Mouse (Mus musculus) forebrain, embryonic 12.5 days (tissue): Measurements from ENCODE around the gene Fzd10. TPM values are rescaled to one million over a fixed set of nuclear protein-coding genes. Genes with fewer than 3 reads are reported as not detected.

Experiments
- ATAC-seq: fragments of 200-750 bp; cut with Nextera tagmentation; 2 replicates; pipeline ENCODE4 v1.8.0; 2017; ENCODE audit warnings: moderate TSS enrichment; ENCODE audit not compliant: low FRiP score
- H3K27ac ChIP-seq: fragments of 300-500 bp; sonication (generic); 2 replicates; pipeline ENCODE4 v1.5.1; 2016; ENCODE audit warnings: mild to moderate bottlenecking
- H3K27me3 ChIP-seq: fragments of 300-500 bp; sonication (generic); 2 replicates; pipeline ENCODE4 v1.6.1; 2016; ENCODE audit warnings: mild to moderate bottlenecking
- H3K36me3 ChIP-seq: fragments of 300-500 bp; sonication (generic); replicated peaks from 2 replicates; pipeline ENCODE4 v1.6.1; 2016; ENCODE audit warnings: mild to moderate bottlenecking
- H3K4me1 ChIP-seq: fragments of 300-500 bp; sonication (generic); 2 replicates; pipeline ENCODE4 v1.6.1; 2016
- H3K4me2 ChIP-seq: fragments of 300-500 bp; sonication (generic); 2 replicates; pipeline ENCODE4 v1.6.1; 2016; ENCODE audit warnings: mild to moderate bottlenecking, moderate library complexity
- H3K4me3 ChIP-seq: fragments of 300-500 bp; sonication (generic); replicated peaks from 2 replicates; pipeline ENCODE4 v1.5.1; 2016; ENCODE audit warnings: mild to moderate bottlenecking
- H3K9ac ChIP-seq: fragments of 300-500 bp; sonication (generic); 2 replicates; pipeline ENCODE4 v1.6.1; 2016; ENCODE audit warnings: mild to moderate bottlenecking
- H3K9me3 ChIP-seq: fragments of 300-500 bp; sonication (generic); 2 replicates; pipeline ENCODE4 v1.6.1; 2016
- WGBS: fragments of 180-500 bp; shearing (Covaris S2); methylation state at CpG from one replicate; pipeline ENCODE4 v1.1.7; 2016; 5-methylcytosine and 5-hydroxymethylcytosine counted together
- polyA plus RNA-seq: library from polyadenylated mRNA; unstranded; fragments of >200 nt; fragmentation: Nextera tagmentation; extraction: Ambion mirVana; gene quantifications from 2 replicates; pipeline ENCODE4 v1.2.1, GENCODE M21; 2016

The Fzd10 gene
- 4.8 and 5.3 TPM in 2 replicates for polyA plus RNA-seq

GRCm38 (mm10) chr5:128600072-128601021, at the start of gene Fzd10:
TSS of gene Fzd10 (plus strand) at chr5:128600844.
- Histone ChIP-seq H3K27ac (peak within 1 kb of the TSS; percentile 83), H3K9me3 (no peaks in the 10 kb centered on the region), H3K4me2 (peak within 1 kb of the TSS; percentile 96), H3K4me3 (peak within 1 kb of the TSS; percentile 63), H3K4me1 (peaks cover 92% of the 10 kb centered on the region), H3K36me3 (no peaks in the 10 kb centered on the region), H3K9ac (peak within 1 kb of the TSS; percentile 71), H3K27me3 (peaks cover 93% of the 10 kb centered on the region)
- peak; percentile 67 for ATAC-seq
- under 1% methylated on average over 65 of the region's 73 CpGs for WGBS

GRCm38 (mm10) chr5:128551448-128551847, 49.2 kb upstream of the Fzd10 start:
- no peaks in the 10 kb centered on the region for H3K9me3 ChIP-seq
- ATAC-seq: no peak
- H3K9ac ChIP-seq: no peak overlapping the region
- peaks cover 18% of the 10 kb centered on the region for H3K4me1 ChIP-seq
- peak overlapping the region; percentile 51 for H3K4me2 ChIP-seq
- 0 out of 2 replicates have a peak overlapping the region, but pooled peaks have one; percentile 2 for H3K4me3 ChIP-seq
- H3K27ac ChIP-seq: no peak overlapping the region
- 3% methylated on average over 11 of the region's 11 CpGs for WGBS
- no peaks in the 10 kb centered on the region for H3K36me3 ChIP-seq
- peaks cover 51% of the 10 kb centered on the region for H3K27me3 ChIP-seq

DNA sequence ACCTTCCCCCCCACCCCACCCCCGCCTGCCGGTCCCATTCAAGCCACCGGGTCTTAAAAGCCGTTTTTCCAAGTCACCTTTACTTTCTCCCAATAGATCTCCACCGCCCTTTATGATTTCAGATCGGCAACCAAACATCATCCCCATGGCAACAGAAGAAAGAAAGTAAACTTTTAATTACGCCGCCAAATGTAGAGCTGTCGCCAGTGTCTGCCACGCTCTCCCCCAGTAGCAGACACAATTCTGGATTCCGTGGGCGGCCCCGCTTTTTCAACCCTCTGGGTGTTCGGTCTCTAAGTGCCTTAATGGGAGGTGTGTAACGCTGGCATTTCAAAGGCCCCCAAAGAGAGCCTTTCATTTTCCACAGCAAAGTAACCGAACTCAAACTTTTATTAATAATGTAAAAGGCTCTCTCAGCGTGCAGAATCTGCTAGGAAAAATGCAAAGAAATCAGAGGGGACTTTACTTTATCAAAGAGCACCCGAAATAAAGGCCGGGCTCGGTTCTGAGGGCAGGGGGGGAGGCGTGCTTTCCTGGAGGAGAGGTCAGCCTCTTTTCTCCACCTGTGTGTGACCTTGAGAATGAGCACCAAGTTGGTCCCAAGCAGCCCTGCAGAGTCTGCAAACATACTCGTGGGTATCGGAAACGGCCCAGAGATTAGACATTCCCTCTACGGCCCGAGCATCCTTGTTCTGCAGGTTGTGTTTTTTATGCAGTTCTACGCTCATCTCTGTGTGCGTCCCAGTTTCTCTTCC, 48.3 kb upstream of the Fzd10 start:
- peaks cover 44% of the 10 kb centered on the region for H3K27me3 ChIP-seq
- no peaks in the 10 kb centered on the region for H3K9me3 ChIP-seq
- H3K36me3 ChIP-seq: no peaks in the 10 kb centered on the region
- no peak for ATAC-seq
- peaks cover 18% of the 10 kb centered on the region for H3K4me1 ChIP-seq
- 5% methylated on average over 28 of the region's 28 CpGs for WGBS
- no peak overlapping the region for H3K9ac ChIP-seq
- no peak overlapping the region for H3K27ac ChIP-seq
- peak overlapping the region; percentile 51 for H3K4me2 ChIP-seq
- H3K4me3 ChIP-seq: peak overlapping the region; percentile 26

DNA sequence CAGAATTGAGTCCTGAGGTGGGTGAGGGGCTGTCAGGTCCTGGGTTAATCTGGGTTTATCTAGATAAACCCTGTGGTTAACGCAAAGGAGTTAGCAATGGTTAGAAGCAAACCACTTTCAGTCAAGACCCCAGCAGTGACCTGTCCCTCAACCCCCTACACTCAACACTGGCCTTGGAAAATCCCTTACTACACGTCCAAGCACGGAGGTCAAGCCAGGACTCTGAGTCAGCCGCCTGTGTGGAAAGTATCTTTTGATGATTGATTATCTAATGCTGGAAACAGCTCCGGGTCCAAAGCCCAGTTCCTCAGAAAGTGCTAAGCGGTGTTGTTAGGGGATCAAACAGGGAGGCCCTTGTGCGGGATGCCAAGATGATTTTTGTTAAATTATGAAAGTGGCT, 42.5 kb upstream of the Fzd10 start:
- Histone ChIP-seq H3K4me3 (no peak overlapping the region), H3K9me3 (0 out of 2 replicates have a peak, but pooled peaks cover 4% of the 10 kb centered on the region), H3K4me1 (no peaks in the 10 kb centered on the region; the same call in 1 of the 2 replicates), H3K36me3 (no peaks in the 10 kb centered on the region), H3K4me2 (no peak overlapping the region), H3K9ac (no peak overlapping the region), H3K27me3 (peaks cover 16% of the 10 kb centered on the region), H3K27ac (no peak overlapping the region)
- no peak for ATAC-seq
- 72% methylated on average over 7 of the region's 7 CpGs for WGBS

- WGBS: 9% methylated on average over 6 of the region's 6 CpGs
- Histone ChIP-seq H3K4me1 (peaks cover 13% of the 10 kb centered on the region), H3K27ac (no peak overlapping the region), H3K4me3 (no peak overlapping the region), H3K9me3 (no peaks in the 10 kb centered on the region), H3K9ac (no peak overlapping the region), H3K27me3 (peaks cover 17% of the 10 kb centered on the region), H3K4me2 (no peak overlapping the region), H3K36me3 (no peaks in the 10 kb centered on the region)
- no peak for ATAC-seq
Observed at GRCm38 (mm10) chr5:128567313-128567712, 33.3 kb upstream of the Fzd10 start.

DNA sequence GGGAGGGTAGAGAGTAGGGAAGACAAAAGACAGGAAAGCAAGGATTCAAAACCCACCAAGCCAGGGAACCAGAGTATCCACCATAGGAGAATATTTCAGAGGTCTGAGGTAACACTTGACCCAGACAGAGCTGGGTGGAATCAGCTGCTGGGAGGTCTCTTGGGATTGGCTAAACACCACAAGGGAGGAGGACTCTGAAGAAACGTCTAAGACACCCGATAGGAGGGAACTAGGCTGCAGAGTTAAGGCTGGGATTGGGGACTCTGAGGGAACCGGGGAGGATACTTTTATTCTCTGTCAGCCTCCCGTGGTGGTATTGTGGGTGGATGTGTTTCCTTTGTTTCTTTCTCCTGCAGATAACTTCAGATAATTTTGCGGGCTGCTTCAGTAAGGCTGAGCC, 31.7 kb upstream of the Fzd10 start:
- Histone ChIP-seq H3K4me1 (peaks cover 13% of the 10 kb centered on the region), H3K27ac (no peak overlapping the region), H3K4me3 (no peak overlapping the region), H3K36me3 (no peaks in the 10 kb centered on the region), H3K4me2 (no peak overlapping the region), H3K9ac (no peak overlapping the region), H3K9me3 (no peaks in the 10 kb centered on the region), H3K27me3 (peaks cover 25% of the 10 kb centered on the region; the same call in 1 of the 2 replicates)
- WGBS: 20% methylated on average over 5 of the region's 5 CpGs
- no peak for ATAC-seq

- WGBS: 63% methylated on average over 5 of the region's 5 CpGs
- Histone ChIP-seq H3K4me2 (no peak overlapping the region), H3K36me3 (no peaks in the 10 kb centered on the region), H3K9ac (no peak overlapping the region), H3K27ac (no peak overlapping the region), H3K4me3 (no peak overlapping the region), H3K4me1 (peaks cover 13% of the 10 kb centered on the region), H3K9me3 (0 out of 2 replicates have a peak, but pooled peaks cover 3% of the 10 kb centered on the region), H3K27me3 (peaks cover 25% of the 10 kb centered on the region; the same call in 1 of the 2 replicates)
- no peak for ATAC-seq
Observed at GRCm38 (mm10) chr5:128570091-128570490, 30.6 kb upstream of the Fzd10 start.

- no peaks in the 10 kb centered on the region for H3K36me3 ChIP-seq
- no peak overlapping the region for H3K4me3 ChIP-seq
- peaks cover 13% of the 10 kb centered on the region for H3K4me1 ChIP-seq
- no peak for ATAC-seq
- H3K9ac ChIP-seq: no peak overlapping the region
- H3K27ac ChIP-seq: no peak overlapping the region
- 78% methylated on average over 5 of the region's 5 CpGs for WGBS
- H3K27me3 ChIP-seq: peaks cover 27% of the 10 kb centered on the region
- no peak overlapping the region for H3K4me2 ChIP-seq
- 0 out of 2 replicates have a peak, but pooled peaks cover 3% of the 10 kb centered on the region for H3K9me3 ChIP-seq
Observed at GRCm38 (mm10) chr5:128570848-128571247, 29.8 kb upstream of the Fzd10 start.

- 70% methylated on average over 8 of the region's 8 CpGs for whole genome bisulfite sequencing
- 0 out of 2 replicates have a peak, but pooled peaks cover 3% of the 10 kb centered on the region for H3K9me3 ChIP-seq
- no peak overlapping the region for H3K9ac ChIP-seq
- peaks cover 33% of the 10 kb centered on the region for H3K27me3 ChIP-seq
- no peak overlapping the region for H3K27ac ChIP-seq
- H3K4me1 ChIP-seq: peaks cover 13% of the 10 kb centered on the region
- no peaks in the 10 kb centered on the region for H3K36me3 ChIP-seq
- H3K4me2 ChIP-seq: no peak overlapping the region
- no peak overlapping the region for H3K4me3 ChIP-seq
- no peak for ATAC-seq
Observed at GRCm38 (mm10) chr5:128571706-128572105, 28.9 kb upstream of the Fzd10 start.

DNA sequence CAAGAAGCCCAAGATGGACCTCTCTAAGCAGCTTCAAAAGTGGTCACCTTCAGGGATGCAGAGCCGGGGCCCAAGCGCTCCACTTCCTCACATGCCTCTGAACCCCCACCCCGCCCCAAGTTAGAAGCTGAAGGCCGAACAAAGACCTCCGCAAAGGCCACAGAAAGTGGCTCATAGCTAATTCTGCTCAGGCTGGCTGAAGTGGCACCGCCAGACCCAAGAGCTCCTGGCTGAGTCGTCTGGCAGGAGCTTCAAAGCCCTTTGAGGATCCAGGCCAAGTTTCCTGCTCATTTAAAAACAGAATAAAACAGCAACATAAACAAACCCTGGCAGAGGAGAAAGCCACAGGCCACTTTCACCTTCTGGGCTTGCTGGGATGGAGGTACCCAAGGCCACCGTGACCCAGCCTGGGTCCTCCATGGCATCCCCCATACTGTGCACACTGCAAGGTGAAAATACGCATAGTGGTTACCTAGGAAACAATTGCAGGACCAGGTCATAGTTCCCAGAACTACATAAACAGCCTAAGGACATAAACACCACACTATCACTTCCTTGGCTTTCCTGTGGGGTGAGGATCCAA, 24.6 kb upstream of the Fzd10 start:
- H3K9ac ChIP-seq: no peak overlapping the region
- peaks cover 56% of the 10 kb centered on the region for H3K27me3 ChIP-seq
- no peak for ATAC-seq
- H3K4me3 ChIP-seq: no peak overlapping the region
- peaks cover 8% of the 10 kb centered on the region; the same call in 1 of the 2 replicates for H3K4me1 ChIP-seq
- 74% methylated on average over 9 of the region's 9 CpGs for WGBS
- no peaks in the 10 kb centered on the region for H3K36me3 ChIP-seq
- 0 out of 2 replicates have a peak, but pooled peaks cover 3% of the 10 kb centered on the region for H3K9me3 ChIP-seq
- no peak overlapping the region for H3K27ac ChIP-seq
- H3K4me2 ChIP-seq: no peak overlapping the region

DNA sequence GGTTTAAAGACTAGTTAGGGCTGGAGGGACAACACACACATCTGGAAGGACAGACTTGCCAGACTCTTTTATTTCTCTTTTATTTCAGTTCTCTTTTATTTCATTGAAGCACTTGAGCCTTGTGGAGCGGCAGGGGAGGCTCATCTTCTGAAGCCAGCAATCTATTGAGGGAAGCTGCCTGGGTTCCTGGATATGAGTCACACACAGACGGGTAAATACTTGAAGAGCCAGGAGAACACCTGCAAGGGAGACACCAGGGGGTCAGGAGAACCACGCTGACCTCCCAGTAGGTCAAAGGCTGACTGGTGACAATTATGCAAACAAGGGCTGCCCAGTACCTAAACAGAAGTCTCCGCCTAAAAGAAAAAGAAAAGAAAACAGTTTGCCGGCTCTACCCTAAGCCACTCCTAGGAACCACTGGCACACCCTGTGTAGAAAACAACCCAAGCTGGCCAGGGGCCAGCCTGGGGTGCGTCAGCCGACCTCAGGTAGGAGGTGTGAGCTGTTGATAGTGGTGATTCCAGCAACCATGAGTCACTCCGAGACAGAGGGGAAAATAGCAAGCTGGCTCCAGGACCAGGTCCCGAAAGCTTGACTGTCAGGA, 21.5 kb upstream of the Fzd10 start:
- Histone ChIP-seq H3K4me3 (no peak overlapping the region), H3K4me1 (peaks cover 21% of the 10 kb centered on the region), H3K27ac (no peak overlapping the region), H3K36me3 (no peaks in the 10 kb centered on the region), H3K4me2 (no peak overlapping the region), H3K27me3 (peaks cover 75% of the 10 kb centered on the region), H3K9me3 (0 out of 2 replicates have a peak, but pooled peaks cover 3% of the 10 kb centered on the region), H3K9ac (no peak overlapping the region)
- WGBS: 32% methylated on average over 9 of the region's 9 CpGs
- no peak for ATAC-seq
